Mouse (Mus musculus) megakaryocyte, embryonic 14.5 days (primary cell): ENCODE measurements around the gene Metap1. TPM values are rescaled to one million over a fixed set of nuclear protein-coding genes. Genes with fewer than 3 reads are reported as not detected.

Experiments
- H3K27me3 ChIP-seq: replicated peaks from 2 replicates; pipeline ENCODE3; 2012; ENCODE audit warnings: inconsistent platforms
- H3K36me3 ChIP-seq: replicated peaks from 2 replicates; pipeline ENCODE3; 2012; ENCODE audit warnings: low read length, inconsistent platforms, mixed read lengths
- H3K4me1 ChIP-seq: 2 replicates; pipeline ENCODE4 v1.6.1; 2012; ENCODE audit warnings: inconsistent platforms
- H3K4me3 ChIP-seq: replicated peaks from 2 replicates; pipeline ENCODE3; 2012; ENCODE audit warnings: moderate library complexity, mild to moderate bottlenecking, inconsistent platforms
- H3K9me3 ChIP-seq: 2 replicates; pipeline ENCODE4 v1.6.1; 2012; ENCODE audit warnings: inconsistent platforms
- FLI1 ChIP-seq: IDR thresholded peaks from 2 replicates; pipeline ENCODE4 v1.6.1; 2012; ENCODE audit warnings: low read length, inconsistent platforms, mixed read lengths
- GATA1 ChIP-seq: IDR thresholded peaks from 3 replicates; pipeline ENCODE4 v1.6.1; 2012; ENCODE audit warnings: mixed read lengths, low read length, inconsistent platforms, borderline replicate concordance
- polyA plus RNA-seq: library from polyadenylated mRNA; stranded (reverse); fragments of >175 nt; gene quantifications from 2 replicates; pipeline ENCODE4 v1.2.3, GENCODE M21; 2012; ENCODE audit warnings: low replicate concordance; ENCODE audit not compliant: insufficient read depth

Gene Metap1
- polyA plus RNA-seq, 1 experiment, result 10.2 TPM

- H3K4me1 ChIP-seq, result peaks cover 36% of the 10 kb centered on the region
- H3K27me3 ChIP-seq, result no peaks in the 10 kb centered on the region
- H3K9me3 ChIP-seq, result no peaks in the 10 kb centered on the region
- TF ChIP-seq FLI1 (no peak), GATA1 (no peak)
- H3K36me3 ChIP-seq, result no peaks in the 10 kb centered on the region
- no peak overlapping the region for H3K4me3 ChIP-seq
These were observed 17.4 kb upstream of the Metap1 start for GRCm38 (mm10) chr3:138506749-138507148.

- H3K4me1 ChIP-seq, result peaks cover 30% of the 10 kb centered on the region
- H3K36me3 ChIP-seq, result no peaks in the 10 kb centered on the region
- no peaks in the 10 kb centered on the region for H3K27me3 ChIP-seq
These were observed 14.4 kb upstream of the Metap1 start for GRCm38 (mm10) chr3:138503754-138504153.

DNA sequence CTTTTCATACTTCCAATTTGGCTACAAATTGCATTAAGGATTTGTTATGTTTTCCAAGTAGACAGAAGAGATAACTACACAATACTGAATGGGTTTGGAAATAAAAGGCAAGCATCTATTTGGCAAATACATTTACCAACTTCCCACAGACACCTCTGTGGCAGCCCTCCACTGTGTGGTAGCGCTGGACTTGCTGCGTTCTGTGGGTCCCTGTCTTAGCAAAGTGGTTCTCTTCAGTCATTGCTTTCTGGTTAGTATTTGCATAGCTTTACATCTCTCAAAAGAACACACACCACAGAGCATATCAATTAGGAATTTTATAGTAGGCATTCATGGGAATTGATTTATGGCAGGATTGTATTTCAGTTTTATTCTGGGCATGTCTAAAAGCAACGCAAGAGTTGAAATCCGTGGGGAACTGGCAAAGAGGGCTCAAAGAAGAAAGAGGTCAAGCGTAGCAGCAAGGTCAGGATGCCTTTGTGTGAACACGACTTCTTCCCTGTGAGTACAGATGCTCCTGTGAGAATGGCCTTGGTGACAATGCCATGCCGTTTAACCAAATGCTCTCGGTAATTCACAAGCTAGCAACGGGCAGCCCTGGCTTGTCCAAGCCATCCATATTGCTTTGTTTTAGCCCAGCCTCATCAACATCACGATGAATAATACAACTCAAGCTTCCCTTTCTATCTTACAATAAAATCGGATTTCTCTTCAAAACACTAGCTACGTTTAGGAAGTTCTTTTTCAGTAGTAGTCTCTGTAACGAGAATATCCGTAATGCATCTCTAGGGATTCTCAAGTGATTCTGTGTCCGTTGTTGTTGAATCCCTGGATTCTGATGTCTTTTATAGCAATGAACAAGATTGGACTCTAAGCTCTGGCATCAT, 10.8 kb upstream of the Metap1 start:
- Histone ChIP-seq H3K9me3 (peaks cover 10% of the 10 kb centered on the region), H3K27me3 (no peaks in the 10 kb centered on the region), H3K36me3 (no peaks in the 10 kb centered on the region), H3K4me3 (no peak overlapping the region), H3K4me1 (peaks cover 43% of the 10 kb centered on the region)
- TF ChIP-seq GATA1, result no peak
- no peak for TF ChIP-seq FLI1

More at GRCm38 (mm10) chr3:138503754-138504153, 14.4 kb upstream of the Metap1 start:
- H3K9me3 ChIP-seq, result peaks cover 2% of the 10 kb centered on the region
- no peak overlapping the region for H3K4me3 ChIP-seq
- TF ChIP-seq FLI1 (no peak), GATA1 (no peak)

GRCm38 (mm10) chr3:138498731-138499130, 9.4 kb upstream of the Metap1 start:
- Histone ChIP-seq H3K27me3 (no peaks in the 10 kb centered on the region), H3K4me1 (peaks cover 48% of the 10 kb centered on the region), H3K36me3 (no peaks in the 10 kb centered on the region), H3K4me3 (no peak overlapping the region), H3K9me3 (peaks cover 10% of the 10 kb centered on the region)
- no peak for TF ChIP-seq GATA1
- no peak for TF ChIP-seq FLI1

- Histone ChIP-seq H3K36me3 (no peaks in the 10 kb centered on the region), H3K27me3 (no peaks in the 10 kb centered on the region), H3K9me3 (peaks cover 15% of the 10 kb centered on the region), H3K4me1 (peaks cover 57% of the 10 kb centered on the region), H3K4me3 (peak overlapping the region; percentile 85)
- no peak for TF ChIP-seq FLI1
These were observed 6.1 kb upstream of the Metap1 start for GRCm38 (mm10) chr3:138495166-138496145.

- no peaks in the 10 kb centered on the region for H3K36me3 ChIP-seq
- H3K9me3 ChIP-seq, result peaks cover 15% of the 10 kb centered on the region
- TF ChIP-seq GATA1 (no peak), FLI1 (no peak)
- peaks cover 58% of the 10 kb centered on the region for H3K4me1 ChIP-seq
- no peaks in the 10 kb centered on the region for H3K27me3 ChIP-seq
- peak overlapping the region; percentile 85 for H3K4me3 ChIP-seq
These were observed 5.2 kb upstream of the Metap1 start for GRCm38 (mm10) chr3:138494565-138494964.

GRCm38 (mm10) chr3:138493668-138494067, 4.4 kb upstream of the Metap1 start:
- TF ChIP-seq GATA1 (no peak), FLI1 (no peak)

DNA sequence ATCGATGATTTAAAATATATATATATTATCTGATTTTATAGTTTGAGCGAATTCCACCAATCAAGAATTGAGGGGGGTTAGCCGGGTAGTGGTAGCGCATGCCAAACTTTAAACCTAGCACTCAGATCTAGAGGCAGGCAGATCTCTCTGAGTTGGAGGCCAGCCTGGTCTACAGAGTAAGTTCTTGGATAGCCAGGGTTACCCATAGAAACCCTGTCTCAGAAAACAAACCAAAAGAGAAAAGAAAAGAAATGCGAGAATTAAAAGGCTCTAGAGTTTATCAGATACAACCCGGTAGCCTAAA, 671 bp upstream of the Metap1 start:
- H3K4me1 ChIP-seq, result peaks cover 51% of the 10 kb centered on the region
- H3K36me3 ChIP-seq, result peaks cover 19% of the 10 kb centered on the region
- H3K9me3 ChIP-seq, result peaks cover 4% of the 10 kb centered on the region; the same call in 1 of the 2 replicates
- H3K27me3 ChIP-seq, result no peaks in the 10 kb centered on the region
- TF ChIP-seq GATA1, result no peak
- TF ChIP-seq FLI1, result no peak
- H3K4me3 ChIP-seq, result peak overlapping the region; percentile 100

More at GRCm38 (mm10) chr3:138493668-138494067, 4.4 kb upstream of the Metap1 start:
- Histone ChIP-seq H3K27me3 (no peaks in the 10 kb centered on the region), H3K4me1 (peaks cover 56% of the 10 kb centered on the region), H3K36me3 (no peaks in the 10 kb centered on the region), H3K9me3 (peaks cover 12% of the 10 kb centered on the region), H3K4me3 (no peak overlapping the region)

DNA sequence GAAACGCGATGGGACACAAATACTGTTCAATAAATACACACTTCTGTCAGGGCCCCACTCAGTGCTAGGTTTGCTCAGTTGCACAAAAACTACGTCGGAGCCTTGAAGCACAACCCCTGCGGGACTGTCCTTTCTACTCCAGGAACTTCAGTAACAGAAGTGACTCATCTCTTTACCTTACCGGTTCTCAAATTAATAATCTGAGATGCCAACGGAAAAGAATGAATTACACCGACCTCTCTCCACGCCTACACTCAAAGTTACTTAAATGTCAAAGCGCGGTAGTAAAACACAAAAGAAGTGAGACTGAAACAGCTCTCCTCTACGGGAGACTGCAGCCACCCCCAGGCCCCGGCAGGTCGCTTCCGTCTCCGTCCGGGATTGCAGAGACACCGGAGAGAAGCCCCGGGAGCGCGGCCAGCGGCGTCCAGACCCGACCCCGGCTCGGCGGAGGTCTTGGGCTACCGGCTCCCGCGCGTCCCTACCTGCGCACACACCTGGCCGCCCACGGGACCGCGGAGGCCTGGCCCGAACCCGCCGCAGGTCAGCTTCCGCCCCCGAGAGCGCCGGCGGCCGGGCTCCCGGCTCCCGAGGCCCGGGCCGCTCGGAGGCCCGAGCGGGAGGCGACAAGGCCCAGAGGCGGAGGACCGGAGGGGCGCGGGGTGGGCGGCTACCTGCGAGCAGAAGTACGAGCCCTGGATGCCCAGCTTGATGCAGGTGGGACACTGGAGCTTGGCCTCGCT, 560 bp downstream of the Metap1 start:
- peak overlapping the region; percentile 100 for H3K4me3 ChIP-seq
- TF ChIP-seq FLI1, result no peak
- TF ChIP-seq GATA1, result no peak
- H3K27me3 ChIP-seq, result no peaks in the 10 kb centered on the region
- H3K4me1 ChIP-seq, result peaks cover 44% of the 10 kb centered on the region
- peaks cover 31% of the 10 kb centered on the region for H3K36me3 ChIP-seq
- H3K9me3 ChIP-seq, result peaks cover 7% of the 10 kb centered on the region; the same call in 1 of the 2 replicates
